Mouse (Mus musculus) frontal cortex, postnatal 25 days (tissue): ENCODE results near the gene Ankle2.

Source experiments
- DNase-seq, 2 experiments: peaks; one replicate each; pipeline ENCODE4 v3.0.0; 2022; ENCODE audit warnings: low spot score in 2 of 2

Gene Ankle2

DNA sequence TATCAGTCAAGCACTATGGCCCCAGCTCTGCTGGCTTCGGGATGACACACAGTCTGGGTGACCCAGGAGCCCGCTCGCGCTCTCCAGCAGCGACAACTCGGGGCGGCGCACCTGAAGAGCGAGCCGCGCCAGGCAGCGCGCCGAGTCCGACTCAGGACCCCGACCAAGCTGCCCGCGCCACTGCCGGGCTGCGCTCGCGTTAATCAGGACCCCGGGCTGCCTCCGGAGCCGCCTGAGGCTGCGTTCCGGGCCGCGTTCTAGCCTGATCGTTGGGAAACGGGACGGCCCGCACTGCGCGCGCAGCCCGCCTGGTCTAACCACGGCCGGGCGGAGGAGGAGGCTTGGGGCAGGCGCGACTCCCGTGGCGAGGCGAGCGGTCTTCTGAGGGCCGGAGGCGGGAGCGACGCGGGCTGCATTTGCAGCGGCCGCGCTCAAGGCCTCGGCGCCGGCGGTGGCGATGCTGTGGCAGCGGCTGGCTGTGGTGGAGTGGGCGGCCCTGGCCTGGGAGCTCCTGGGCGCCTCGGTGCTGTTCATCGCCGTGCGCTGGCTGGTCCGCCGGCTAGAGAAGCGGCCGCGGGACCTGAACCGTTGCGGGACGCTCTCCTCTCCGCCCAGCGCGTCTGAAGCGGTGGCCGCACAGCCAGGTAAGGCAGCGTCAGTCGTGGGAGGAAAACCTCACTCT, at the start of gene Ankle2:
Gene Ankle2, plus strand, starts transcription at position 225 of the 682 bp plus-strand sequence.
- peak; percentile 89 for DNase-seq

GRCm38 (mm10) chr5:110181716-110182115, 49.1 kb upstream of the Ankle2 start:
- DNase-seq, result no peak

GRCm38 (mm10) chr5:110203164-110203895, 27.5 kb upstream of the Ankle2 start:
- DNase-seq, result no peak

DNA sequence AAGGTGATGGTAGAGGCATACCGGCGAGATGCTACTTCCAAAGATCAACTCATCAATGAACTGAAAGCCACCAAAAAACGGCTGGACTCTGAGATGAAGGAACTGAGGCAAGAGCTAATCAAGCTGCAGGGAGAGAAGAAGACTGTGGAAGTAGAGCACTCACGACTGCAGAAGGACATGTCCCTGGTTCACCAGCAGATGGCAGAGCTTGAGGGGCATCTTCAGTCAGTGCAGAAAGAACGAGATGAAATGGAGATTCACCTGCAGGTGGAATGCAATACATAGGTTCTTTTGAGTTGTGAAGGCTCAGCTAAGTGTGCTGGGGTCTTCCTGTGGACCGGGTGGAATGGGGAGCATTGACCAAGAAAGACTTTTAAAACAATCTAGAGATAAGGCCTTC, 26.0 kb upstream of the Ankle2 start:
- DNase-seq, result no peak

DNA sequence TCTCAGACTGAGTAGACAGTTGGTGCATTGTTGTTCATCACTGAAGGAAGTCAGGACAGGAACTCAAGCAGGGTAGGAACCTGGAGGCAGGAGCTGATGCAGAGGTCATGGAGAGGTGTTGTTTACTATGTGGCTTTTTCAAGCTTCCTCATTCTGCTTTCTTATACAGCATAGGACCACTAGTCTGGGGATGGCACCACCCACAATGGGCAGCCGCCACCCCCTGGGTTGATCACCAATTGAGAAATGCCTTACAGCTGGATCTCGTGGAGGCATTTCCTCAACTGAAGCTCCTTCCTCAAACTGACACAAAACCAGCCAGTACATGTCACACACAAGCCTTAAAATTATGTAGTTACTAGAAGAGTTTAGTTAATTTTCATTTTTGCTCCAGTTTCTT, 19.5 kb upstream of the Ankle2 start:
- DNase-seq, result no peak

GRCm38 (mm10) chr5:110216780-110217179, 14.0 kb upstream of the Ankle2 start:
- DNase-seq, result no peak

GRCm38 (mm10) chr5:110220331-110220730, 10.5 kb upstream of the Ankle2 start:
- no peak for DNase-seq

GRCm38 (mm10) chr5:110222757-110223156, 8.0 kb upstream of the Ankle2 start:
- DNase-seq, result no peak

DNA sequence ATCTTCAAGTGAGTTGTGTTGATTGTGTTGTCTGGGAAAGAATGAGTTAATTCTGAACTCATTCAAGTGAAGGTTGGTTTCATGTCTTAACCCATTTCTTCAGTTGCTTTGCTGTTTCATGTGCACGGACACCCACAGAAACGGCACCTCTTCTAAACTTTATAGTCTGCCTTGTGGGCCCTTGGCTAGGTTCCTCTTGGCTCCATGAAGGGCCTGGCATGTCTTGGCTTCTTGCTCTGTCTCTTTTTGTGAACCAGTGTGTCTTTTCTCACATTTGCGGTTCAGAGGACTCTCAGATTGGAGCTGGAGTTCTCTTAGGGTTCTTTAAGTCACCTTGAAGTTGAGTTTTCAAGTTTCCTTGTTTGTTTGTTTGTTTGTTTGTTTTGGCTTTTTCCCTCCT, 5.7 kb upstream of the Ankle2 start:
- DNase-seq, result no peak

DNA sequence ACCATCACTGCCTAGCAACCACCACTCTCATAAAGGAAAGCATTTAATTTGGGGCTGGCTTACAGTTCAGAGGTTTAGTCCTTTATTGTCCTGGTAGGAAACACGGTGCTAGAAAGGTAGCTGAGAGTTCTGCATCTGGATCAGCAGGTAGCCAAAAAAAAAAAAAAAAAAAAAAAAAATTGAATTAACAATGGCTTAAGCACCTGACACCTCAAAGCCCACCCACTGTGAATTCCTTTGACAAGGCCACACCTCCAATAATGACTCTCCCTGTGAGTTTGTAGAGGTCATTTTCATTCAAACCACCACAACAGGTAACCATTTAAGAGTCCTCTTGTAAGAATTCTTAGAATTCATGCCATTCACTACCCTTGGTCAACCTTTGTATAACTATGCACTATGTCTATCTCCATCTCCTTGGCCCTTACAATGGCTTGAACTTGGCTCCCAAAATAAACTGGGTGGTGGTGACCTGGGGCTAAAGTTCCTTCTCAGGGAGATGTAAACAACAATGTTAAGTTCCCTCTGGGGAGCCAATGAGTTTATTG, 3.4 kb upstream of the Ankle2 start:
- DNase-seq, result no peak

GRCm38 (mm10) chr5:110230401-110230779, 414 bp upstream of the Ankle2 start:
- DNase-seq, result no peak

DNA sequence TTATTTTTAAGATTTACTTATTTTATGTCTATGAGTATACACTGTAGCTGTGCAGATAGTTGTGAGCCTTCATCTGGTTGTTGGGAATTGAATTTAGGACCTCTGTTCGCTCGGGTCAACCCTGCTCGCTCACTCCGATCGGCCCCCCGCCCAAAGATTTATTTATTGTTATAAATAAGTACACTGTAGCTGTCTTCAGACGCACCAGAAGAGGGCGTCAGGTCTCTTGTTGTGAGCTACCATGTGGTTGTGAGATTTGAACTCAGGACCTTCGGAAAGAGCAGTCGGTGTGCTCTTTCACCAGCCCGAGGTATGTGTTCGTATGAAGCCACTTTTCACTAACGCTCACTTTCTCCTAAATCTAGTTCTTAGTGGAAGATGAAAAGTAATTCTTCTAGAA, 834 bp downstream of the Ankle2 start:
- no peak for DNase-seq

GRCm38 (mm10) chr5:110232346-110232745, 1.5 kb downstream of the Ankle2 start:
- DNase-seq, result no peak

DNA sequence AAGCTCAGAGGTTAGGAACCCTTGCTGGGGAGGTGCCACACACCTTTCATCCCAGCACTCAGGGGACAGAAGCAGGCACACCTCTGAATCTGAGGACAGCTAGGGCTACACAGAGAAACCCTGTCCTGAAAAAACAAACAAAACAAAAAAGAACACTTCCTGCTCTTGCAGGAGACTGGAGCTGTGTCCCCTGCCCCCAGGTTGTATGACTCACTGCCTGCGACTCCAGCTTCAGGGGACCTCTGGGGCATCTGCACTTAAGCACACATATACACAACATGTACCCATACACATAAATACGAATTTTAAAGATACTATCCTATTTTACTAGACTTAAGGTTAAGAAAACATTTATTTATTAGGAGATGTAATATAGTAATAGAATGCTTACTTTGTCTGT, 13.3 kb downstream of the Ankle2 start:
- DNase-seq, result no peak

- DNase-seq, result no peak
Measured at GRCm38 (mm10) chr5:110266941-110267340, 36.1 kb downstream of the Ankle2 start.

DNA sequence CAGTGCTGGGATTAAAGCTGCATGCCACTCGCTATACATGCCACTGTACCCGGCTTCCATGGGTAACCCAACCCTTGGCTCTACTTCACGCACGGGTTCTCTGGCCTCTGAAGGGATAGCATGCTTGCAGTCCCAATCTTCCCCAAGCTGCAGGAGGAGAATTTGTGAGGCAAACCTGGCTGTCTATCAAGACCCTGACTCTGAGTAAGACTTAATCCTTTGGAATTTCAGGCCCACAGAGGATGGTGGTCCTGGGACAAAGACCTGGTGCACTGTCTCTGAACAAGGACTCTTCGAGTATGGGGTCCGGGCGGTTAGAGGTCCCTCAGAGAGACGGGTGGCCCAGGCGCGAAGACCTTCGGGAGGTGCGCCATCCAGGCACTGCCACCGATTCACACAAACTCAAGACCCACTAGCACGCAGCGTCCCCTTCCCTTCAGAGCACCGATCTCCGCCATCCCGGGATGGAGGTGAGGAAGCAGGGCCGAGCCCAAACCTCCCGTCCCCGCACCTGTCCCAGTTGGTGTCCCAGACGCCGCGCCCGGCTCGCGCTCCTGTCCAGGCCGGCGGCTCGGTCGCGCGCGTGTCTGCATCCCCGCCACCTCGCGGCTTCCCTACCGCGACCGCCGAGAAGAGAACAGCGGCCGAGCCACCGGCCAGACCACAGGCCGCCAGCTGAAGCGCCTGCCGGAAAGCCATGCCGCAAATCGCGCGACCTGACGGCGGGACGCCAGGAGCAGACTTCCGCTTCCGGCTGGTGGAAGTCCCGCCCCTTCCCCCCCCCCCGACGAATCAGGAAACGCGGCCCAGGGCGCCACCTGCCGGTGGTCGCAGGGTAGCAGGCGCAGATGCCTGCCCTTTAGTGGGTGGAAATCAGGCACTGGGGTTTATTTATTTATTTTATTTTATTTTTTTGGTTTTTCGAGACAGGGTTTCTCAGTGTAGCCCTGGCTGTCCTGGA, 38.6 kb downstream of the Ankle2 start, which contains the start of gene Pgam5:
Gene Pgam5, minus strand, starts transcription at position 773 of the 961 bp plus-strand sequence.
- DNase-seq, result peak; percentile 79 to 80

DNA sequence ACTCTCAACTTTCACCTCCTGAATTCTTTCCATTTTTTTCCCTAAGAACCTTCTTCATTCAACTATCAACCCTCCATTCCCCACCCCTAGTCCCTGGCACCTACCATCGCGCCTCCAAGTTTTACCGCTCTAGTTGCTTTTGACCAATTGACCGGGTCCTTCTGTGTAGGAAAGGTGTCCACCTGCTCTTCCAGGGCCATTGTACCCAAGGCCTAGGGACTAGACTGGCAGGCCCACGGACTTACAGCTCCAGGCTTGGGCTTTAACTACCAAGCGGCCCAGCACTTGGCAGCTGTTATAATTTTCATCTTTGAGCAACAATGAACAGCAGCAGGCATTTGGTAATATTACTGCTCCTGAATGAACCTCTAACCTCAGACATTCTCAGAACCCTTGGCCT, 39.4 kb downstream of the Ankle2 start:
- no peak for DNase-seq

- no peak for DNase-seq
Measured at GRCm38 (mm10) chr5:110274147-110274546, 43.3 kb downstream of the Ankle2 start.

- DNase-seq, result no peak
Measured at GRCm38 (mm10) chr5:110274846-110275245, 44.0 kb downstream of the Ankle2 start.

DNA sequence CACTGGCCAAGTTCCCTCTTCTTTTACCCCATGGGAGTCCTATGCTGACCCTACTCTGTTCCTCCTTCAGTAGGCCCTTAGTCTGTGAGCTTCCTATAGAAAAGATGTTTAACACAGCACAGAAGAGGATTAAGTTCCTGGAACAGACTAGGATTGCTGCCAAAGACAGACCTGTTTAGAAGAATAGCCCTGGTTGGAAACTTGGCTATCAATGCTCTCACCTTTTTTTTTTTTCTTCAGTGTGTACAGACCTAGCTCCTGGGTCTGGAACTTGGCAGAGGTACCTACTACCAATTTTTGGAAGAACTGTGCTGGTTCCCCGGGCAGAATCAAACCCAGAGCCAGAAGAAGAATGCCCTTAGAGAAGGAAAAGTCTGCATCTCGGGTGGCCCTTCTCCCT, 45.6 kb downstream of the Ankle2 start:
- DNase-seq, result no peak

DNA sequence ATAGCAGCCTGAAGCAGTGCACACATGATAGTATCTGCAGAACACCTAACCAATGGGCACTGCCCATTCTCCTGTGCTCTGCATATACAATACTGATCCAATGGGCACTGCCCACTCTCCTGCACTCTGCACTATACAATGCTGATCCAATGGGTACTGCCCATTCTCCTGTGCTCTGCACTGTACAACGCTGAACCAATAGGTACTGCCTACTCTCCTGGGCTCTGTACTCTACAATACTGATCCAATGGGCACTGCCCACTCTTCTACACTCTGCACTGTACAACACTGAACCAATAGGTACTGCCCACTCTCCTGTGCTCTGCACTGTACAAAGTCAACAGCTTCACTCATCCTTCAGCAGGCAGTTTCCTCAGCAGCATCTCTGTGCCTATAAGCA, 46.1 kb downstream of the Ankle2 start:
- DNase-seq, result no peak

DNA sequence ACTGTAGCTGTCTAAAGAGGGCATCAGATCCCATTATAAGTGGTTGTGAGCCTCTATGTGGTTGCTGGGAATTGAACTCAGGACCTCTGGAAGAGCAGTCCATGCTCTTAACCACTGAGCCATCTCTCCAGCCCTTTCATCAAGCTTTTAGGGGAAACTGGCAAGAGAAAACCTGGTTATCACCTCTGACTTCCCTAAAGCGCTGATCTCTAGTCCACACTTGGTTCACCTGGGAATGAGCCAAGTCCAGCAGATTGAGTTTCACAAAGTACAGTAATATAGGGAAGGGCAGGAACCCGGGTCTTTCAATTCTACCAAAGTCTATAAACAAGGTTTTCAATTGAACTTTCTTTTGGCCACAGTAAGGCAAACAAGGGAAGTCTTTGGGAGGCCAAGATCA, 51.2 kb downstream of the Ankle2 start:
- no peak for DNase-seq
